Mouse (Mus musculus): ENCODE data around the gene H2bfm. TPM values are rescaled to one million over a fixed set of nuclear protein-coding genes. Genes with fewer than 3 reads are reported as not detected.
"Not testable (repeated sequence)": the region's sequence is repeated elsewhere in the genome, so short reads cannot be mapped to it uniquely, and the experiment has no call there.

H2bfm gene
- not detected in 2 replicates for polyA plus RNA-seq (2012; ENCODE audit: insufficient read depth, insufficient read length, missing spikeins)

GRCm38 (mm10) chrX:136927031-136927430, at the start of gene H2bfm:
Gene H2bfm, plus strand, starts transcription at chrX:136927325.
- H3K4me1 ChIP-seq (ENCODE audit: control insufficient read depth, insufficient read depth, insufficient read length, low read length), result no peaks in the 10 kb centered on the region
- H3K27ac ChIP-seq (replicated peaks; ENCODE audit: low read depth, low read length), result no peak within 1 kb of the TSS
- H3K4me3 ChIP-seq (ENCODE audit: insufficient read depth, low read depth, low read length), result no peak within 1 kb of the TSS

- H3K27ac ChIP-seq (replicated peaks; ENCODE audit: low read depth, low read length), result no peak overlapping the region
- H3K4me3 ChIP-seq (ENCODE audit: insufficient read depth, low read depth, low read length), result no peak overlapping the region
- no peaks in the 10 kb centered on the region for H3K4me1 ChIP-seq (ENCODE audit: control insufficient read depth, insufficient read depth, insufficient read length, low read length)
Measured at GRCm38 (mm10) chrX:136895757-136896156, 31.4 kb upstream of the H2bfm start.

GRCm38 (mm10) chrX:136904369-136904768, 22.8 kb upstream of the H2bfm start:
- no peaks in the 10 kb centered on the region for H3K4me1 ChIP-seq (ENCODE audit: control insufficient read depth, insufficient read depth, insufficient read length, low read length)
- H3K27ac ChIP-seq (replicated peaks; ENCODE audit: low read depth, low read length), result no peak overlapping the region
- no peak overlapping the region for H3K4me3 ChIP-seq (ENCODE audit: insufficient read depth, low read depth, low read length)

- Histone ChIP-seq H3K27ac (replicated peaks; ENCODE audit: low read depth, low read length) (no peak overlapping the region), H3K4me1 (ENCODE audit: control insufficient read depth, insufficient read depth, insufficient read length, low read length) (no peaks in the 10 kb centered on the region), H3K4me3 (ENCODE audit: insufficient read depth, low read depth, low read length) (no peak overlapping the region)
Measured at GRCm38 (mm10) chrX:136925863-136926262, 1.3 kb upstream of the H2bfm start.

- Histone ChIP-seq H3K27ac (replicated peaks; ENCODE audit: low read depth, low read length) (no peak overlapping the region), H3K4me1 (ENCODE audit: control insufficient read depth, insufficient read depth, insufficient read length, low read length) (no peaks in the 10 kb centered on the region), H3K4me3 (ENCODE audit: insufficient read depth, low read depth, low read length) (no peak overlapping the region)
Measured at GRCm38 (mm10) chrX:136937985-136938384, 10.9 kb downstream of the H2bfm start.

- H3K4me3 ChIP-seq (ENCODE audit: insufficient read depth, low read depth, low read length); H3K4me1 ChIP-seq (ENCODE audit: control insufficient read depth, insufficient read depth, insufficient read length, low read length); H3K27ac ChIP-seq (replicated peaks; ENCODE audit: low read depth, low read length): not testable (repeated sequence)
Measured at GRCm38 (mm10) chrX:136957583-136958279, 30.6 kb downstream of the H2bfm start.

- H3K4me1 ChIP-seq (ENCODE audit: control insufficient read depth, insufficient read depth, insufficient read length, low read length); H3K4me3 ChIP-seq (ENCODE audit: insufficient read depth, low read depth, low read length); H3K27ac ChIP-seq (replicated peaks; ENCODE audit: low read depth, low read length): not testable (repeated sequence)
Measured at GRCm38 (mm10) chrX:136958300-136958699, 31.2 kb downstream of the H2bfm start.

- H3K27ac ChIP-seq (replicated peaks; ENCODE audit: low read depth, low read length), result no peak overlapping the region
- H3K4me1 ChIP-seq (ENCODE audit: control insufficient read depth, insufficient read depth, insufficient read length, low read length), result no peaks in the 10 kb centered on the region
- no peak overlapping the region for H3K4me3 ChIP-seq (ENCODE audit: insufficient read depth, low read depth, low read length)
Measured at GRCm38 (mm10) chrX:136959688-136960087, 32.6 kb downstream of the H2bfm start.

- H3K4me3 ChIP-seq (ENCODE audit: insufficient read depth, low read depth, low read length), result peak within 1 kb of the TSS; percentile 53
- not testable (repeated sequence) for H3K27ac ChIP-seq (replicated peaks; ENCODE audit: low read depth, low read length); H3K4me1 ChIP-seq (ENCODE audit: control insufficient read depth, insufficient read depth, insufficient read length, low read length)
Measured at GRCm38 (mm10) chrX:136975397-136975796, 48.3 kb downstream of the H2bfm start, which contains the start of gene Tmsb15b2. Gene Tmsb15b2, minus strand, starts transcription at chrX:136975497.

GRCm38 (mm10) chrX:136976424-136977084, 49.4 kb downstream of the H2bfm start, which contains the start of the genes Tmsb15l and Tmsb15b1:
Gene Tmsb15l, minus strand, starts transcription at chrX:136976869.
Gene Tmsb15b1, minus strand, starts transcription at chrX:136976874.
- no peaks in the 10 kb centered on the region for H3K4me1 ChIP-seq (ENCODE audit: control insufficient read depth, insufficient read depth, insufficient read length, low read length)
- no peak within 1 kb of the TSS for H3K27ac ChIP-seq (replicated peaks; ENCODE audit: low read depth, low read length)
- peak within 1 kb of the TSS; percentile 53 for H3K4me3 ChIP-seq (ENCODE audit: insufficient read depth, low read depth, low read length)

Other genes starting within 250 kb of the H2bfm start
- 5.1 and 6.2 TPM in 2 replicates for gene Tceal1, start 219.3 kb upstream of the H2bfm start, polyA plus RNA-seq (2012; ENCODE audit: insufficient read depth, insufficient read length, missing spikeins)
- gene Morf4l2, start 183.6 kb upstream of the H2bfm start, polyA plus RNA-seq (2012; ENCODE audit: insufficient read depth, insufficient read length, missing spikeins), result 80.4 and 121 TPM in 2 replicates
- gene Glra4, start 147.2 kb upstream of the H2bfm start, polyA plus RNA-seq (2012; ENCODE audit: insufficient read depth, insufficient read length, missing spikeins), result not detected in 2 replicates
- gene Plp1, start 104.7 kb upstream of the H2bfm start, polyA plus RNA-seq (2012; ENCODE audit: insufficient read depth, insufficient read length, missing spikeins), result 3.8 and 5.3 TPM in 2 replicates
- not detected in 2 replicates for gene Rab9b, start 58.6 kb upstream of the H2bfm start, polyA plus RNA-seq (2012; ENCODE audit: insufficient read depth, insufficient read length, missing spikeins)
- gene Tmsb15b2, start 48.2 kb downstream of the H2bfm start, polyA plus RNA-seq (2012; ENCODE audit: insufficient read depth, insufficient read length, missing spikeins), result not detected in 2 replicates
- gene Tmsb15l, start 49.5 kb downstream of the H2bfm start, polyA plus RNA-seq (2012; ENCODE audit: insufficient read depth, insufficient read length, missing spikeins), result not detected in 2 replicates
- gene Tmsb15b1, start 49.5 kb downstream of the H2bfm start, polyA plus RNA-seq (2012; ENCODE audit: insufficient read depth, insufficient read length, missing spikeins), result 6.8 and 12.3 TPM in 2 replicates
- not detected in 2 replicates for gene Zcchc18, start 65.8 kb downstream of the H2bfm start, polyA plus RNA-seq (2012; ENCODE audit: insufficient read depth, insufficient read length, missing spikeins)
- gene Slc25a53, start 111.0 kb downstream of the H2bfm start, polyA plus RNA-seq (2012; ENCODE audit: insufficient read depth, insufficient read length, missing spikeins), result 4.5 and 10.0 TPM in 2 replicates
- 3.0 and 3.1 TPM in 2 replicates for gene Fam199x, start 122.3 kb downstream of the H2bfm start, polyA plus RNA-seq (2012; ENCODE audit: insufficient read depth, insufficient read length, missing spikeins)
- gene Esx1, start 194.8 kb downstream of the H2bfm start, polyA plus RNA-seq (2012; ENCODE audit: insufficient read depth, insufficient read length, missing spikeins), result not detected in 2 replicates

Measured in brown adipose tissue, adult 24 weeks (tissue).